Mouse (Mus musculus): Measurements from ENCODE around the gene Syt13. TPM values are rescaled to one million over a fixed set of nuclear protein-coding genes. Genes with fewer than 3 reads are reported as not detected.

Syt13 gene
- polyA plus RNA-seq (2012; ENCODE audit: low replicate concordance) = 0.14 and 0.22 TPM in 2 replicates

GRCm38 (mm10) chr2:92914933-92915553 is at the start of gene Syt13:
TSS of gene Syt13 (plus strand) at chr2:92915098.

Other genes with a start within 250 kb of the Syt13 start
- gene Prdm11, start 131.1 kb downstream of the Syt13 start, polyA plus RNA-seq (2012; ENCODE audit: low replicate concordance) = 8.0 and 14.7 TPM in 2 replicates